Mouse (Mus musculus) forebrain, embryonic 15.5 days (tissue): ENCODE data around the gene Fgd2. TPM values are rescaled to one million over a fixed set of nuclear protein-coding genes. Genes with fewer than 3 reads are reported as not detected.
"Not testable (repeated sequence)": the region's sequence is repeated elsewhere in the genome, so short reads cannot be mapped to it uniquely, and the experiment has no call there.

Experiments used
- ATAC-seq: fragments of 200-750 bp; cut with Nextera tagmentation; replicated peaks from 2 replicates; pipeline ENCODE4 v1.8.0; 2017; ENCODE audit warnings: mild to moderate bottlenecking, moderate TSS enrichment, moderate library complexity
- H3K27ac ChIP-seq: fragments of 300-500 bp; sonication (generic); replicated peaks from 2 replicates; pipeline ENCODE4 v1.5.1; 2015; ENCODE audit warnings: mild to moderate bottlenecking, inconsistent platforms
- H3K27me3 ChIP-seq: fragments of 300-500 bp; sonication (generic); 2 replicates; pipeline ENCODE4 v1.6.1; 2015; ENCODE audit warnings: inconsistent platforms
- H3K36me3 ChIP-seq: fragments of 300-500 bp; sonication (generic); 2 replicates; pipeline ENCODE4 v1.6.1; 2015; ENCODE audit warnings: mild to moderate bottlenecking, inconsistent platforms
- H3K4me1 ChIP-seq: fragments of 300-500 bp; sonication (generic); 2 replicates; pipeline ENCODE4 v1.6.1; 2015; ENCODE audit warnings: inconsistent platforms
- H3K4me2 ChIP-seq: fragments of 300-500 bp; sonication (generic); replicated peaks from 2 replicates; pipeline ENCODE4 v1.6.1; 2015; ENCODE audit warnings: mild to moderate bottlenecking, inconsistent platforms
- H3K4me3 ChIP-seq: fragments of 300-500 bp; sonication (generic); 2 replicates; pipeline ENCODE4 v1.5.1; 2015; ENCODE audit warnings: mild to moderate bottlenecking, inconsistent platforms
- H3K9ac ChIP-seq: fragments of 300-500 bp; sonication (generic); replicated peaks from 2 replicates; pipeline ENCODE4 v1.6.1; 2015; ENCODE audit warnings: mild to moderate bottlenecking, inconsistent platforms
- H3K9me3 ChIP-seq: fragments of 300-500 bp; sonication (generic); 2 replicates; pipeline ENCODE4 v1.6.1; 2016; ENCODE audit warnings: inconsistent platforms
- WGBS: fragments of 180-500 bp; shearing (Covaris S2); methylation state at CpG from one replicate; pipeline ENCODE4 v1.1.7; 2015; ENCODE audit warnings: mixed read lengths; 5-methylcytosine and 5-hydroxymethylcytosine counted together
- polyA plus RNA-seq: library from polyadenylated mRNA; unstranded; fragments of >200 nt; fragmentation: Nextera tagmentation; extraction: Ambion mirVana; gene quantifications from 2 replicates; pipeline ENCODE4 v1.2.1, GENCODE M21; 2015

Fgd2 gene
- 5.5 and 6.0 TPM in 2 replicates for polyA plus RNA-seq

DNA sequence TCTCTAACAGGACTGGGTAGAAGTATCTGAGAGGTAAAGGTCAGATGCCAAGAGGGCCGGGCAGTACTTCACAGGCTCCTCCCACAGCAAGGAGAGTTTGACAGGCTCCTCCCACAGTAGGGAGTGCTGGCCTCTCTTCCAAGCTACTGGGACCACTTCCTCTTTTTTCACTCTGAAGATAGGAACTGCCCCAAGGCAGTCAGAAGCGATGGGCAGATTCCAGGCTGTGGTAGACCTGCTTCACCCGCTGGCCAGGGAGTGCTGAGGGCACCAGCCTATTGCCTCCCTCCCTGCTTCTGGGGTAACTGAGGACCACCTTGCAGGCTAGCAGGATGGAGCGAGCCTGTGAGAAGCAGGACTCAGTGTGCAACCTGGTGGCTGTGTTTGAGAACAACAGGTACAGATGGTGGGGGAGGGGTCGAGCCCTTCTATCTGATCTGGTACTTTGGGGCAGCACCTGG is at the start of gene Fgd2:
TSS of gene Fgd2 (plus strand) at position 154 of the 461 bp plus-strand sequence.
- no peak within 1 kb of the TSS for H3K4me2 ChIP-seq
- no peaks in the 10 kb centered on the region for H3K9me3 ChIP-seq
- no peak within 1 kb of the TSS for H3K4me3 ChIP-seq
- no peaks in the 10 kb centered on the region for H3K27me3 ChIP-seq
- no peaks in the 10 kb centered on the region for H3K36me3 ChIP-seq
- ATAC-seq: no peak
- no peak within 1 kb of the TSS for H3K27ac ChIP-seq
- 28% methylated on average over 5 of the region's 5 CpGs for WGBS
- H3K9ac ChIP-seq: no peak within 1 kb of the TSS
- peaks cover 16% of the 10 kb centered on the region for H3K4me1 ChIP-seq

DNA sequence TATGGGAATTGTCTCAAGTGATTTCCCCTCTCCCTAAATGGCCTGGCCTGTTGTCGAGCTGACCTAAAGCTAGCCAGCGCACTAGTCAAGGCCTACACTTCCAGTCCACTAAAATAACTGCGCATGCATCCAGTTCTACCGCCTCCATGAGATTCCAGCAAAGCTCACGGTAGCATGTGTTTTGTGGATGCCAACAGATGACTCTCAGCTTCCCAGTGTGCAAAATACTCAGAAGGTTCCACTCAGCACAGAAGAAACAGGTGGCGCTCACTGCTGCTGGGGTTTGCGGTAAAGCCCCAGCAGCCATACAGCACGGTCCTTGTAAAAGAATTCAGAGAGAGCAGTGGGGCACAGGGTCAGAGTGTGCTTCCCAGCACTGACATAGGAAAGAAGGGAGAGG is 49.1 kb upstream of the Fgd2 start:
- Histone ChIP-seq H3K27me3 (no peaks in the 10 kb centered on the region), H3K9me3 (no peaks in the 10 kb centered on the region), H3K27ac (no peak overlapping the region), H3K4me1 (no peaks in the 10 kb centered on the region), H3K36me3 (no peaks in the 10 kb centered on the region), H3K4me2 (no peak overlapping the region), H3K4me3 (no peak overlapping the region), H3K9ac (no peak overlapping the region)
- WGBS: 89% methylated on average over 8 of the region's 8 CpGs
- ATAC-seq: no peak

DNA sequence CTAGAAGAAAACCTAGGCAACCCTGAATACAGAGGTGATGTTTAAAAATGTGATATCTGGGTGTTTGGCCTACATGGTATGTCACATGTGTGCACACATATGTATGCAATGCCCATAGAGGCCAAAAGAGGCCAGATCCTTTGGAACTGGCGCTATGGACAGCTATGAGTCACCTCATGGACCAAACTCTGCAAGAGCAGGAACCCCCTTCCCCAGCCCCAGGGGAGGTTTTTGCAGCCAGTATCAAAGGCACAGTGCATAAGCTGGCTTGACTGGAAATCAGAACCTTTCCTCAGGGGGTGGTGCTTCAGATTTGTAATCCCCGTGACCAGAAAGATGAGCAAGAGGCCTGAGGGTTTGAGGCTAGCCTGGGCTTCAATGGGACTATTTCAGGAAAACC is 48.6 kb upstream of the Fgd2 start:
- no peak overlapping the region for H3K4me3 ChIP-seq
- no peak overlapping the region for H3K27ac ChIP-seq
- no peaks in the 10 kb centered on the region for H3K9me3 ChIP-seq
- no peaks in the 10 kb centered on the region for H3K36me3 ChIP-seq
- H3K27me3 ChIP-seq: no peaks in the 10 kb centered on the region
- no peak for ATAC-seq
- no peaks in the 10 kb centered on the region for H3K4me1 ChIP-seq
- no peak overlapping the region for H3K9ac ChIP-seq
- 90% methylated on average over 2 of the region's 2 CpGs for WGBS
- no peak overlapping the region for H3K4me2 ChIP-seq

DNA sequence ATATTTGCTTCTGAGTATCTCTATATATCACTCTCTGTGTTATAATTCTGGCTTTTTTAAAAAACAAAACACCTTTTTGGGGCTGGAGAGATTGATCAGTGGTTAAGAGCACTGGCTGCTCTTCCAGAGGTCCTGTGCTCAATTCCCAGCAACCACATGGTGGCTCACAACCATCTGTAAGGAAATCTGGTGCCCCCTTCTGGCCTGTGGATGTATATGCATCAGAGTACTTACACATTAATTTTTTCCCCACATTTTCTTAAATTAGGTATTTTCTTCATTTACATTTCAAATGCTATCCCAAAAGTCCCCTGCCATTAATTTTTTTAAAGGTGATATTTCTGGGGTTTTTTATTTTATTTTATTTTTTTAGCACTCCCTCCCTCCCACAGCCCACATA is 47.4 kb upstream of the Fgd2 start:
- H3K9me3 ChIP-seq: no peaks in the 10 kb centered on the region
- H3K4me3 ChIP-seq: no peak overlapping the region
- no peaks in the 10 kb centered on the region for H3K4me1 ChIP-seq
- H3K36me3 ChIP-seq: no peaks in the 10 kb centered on the region
- H3K27me3 ChIP-seq: no peaks in the 10 kb centered on the region
- H3K9ac ChIP-seq: no peak overlapping the region
- H3K4me2 ChIP-seq: no peak overlapping the region
- no peak overlapping the region for H3K27ac ChIP-seq
- ATAC-seq: no peak

DNA sequence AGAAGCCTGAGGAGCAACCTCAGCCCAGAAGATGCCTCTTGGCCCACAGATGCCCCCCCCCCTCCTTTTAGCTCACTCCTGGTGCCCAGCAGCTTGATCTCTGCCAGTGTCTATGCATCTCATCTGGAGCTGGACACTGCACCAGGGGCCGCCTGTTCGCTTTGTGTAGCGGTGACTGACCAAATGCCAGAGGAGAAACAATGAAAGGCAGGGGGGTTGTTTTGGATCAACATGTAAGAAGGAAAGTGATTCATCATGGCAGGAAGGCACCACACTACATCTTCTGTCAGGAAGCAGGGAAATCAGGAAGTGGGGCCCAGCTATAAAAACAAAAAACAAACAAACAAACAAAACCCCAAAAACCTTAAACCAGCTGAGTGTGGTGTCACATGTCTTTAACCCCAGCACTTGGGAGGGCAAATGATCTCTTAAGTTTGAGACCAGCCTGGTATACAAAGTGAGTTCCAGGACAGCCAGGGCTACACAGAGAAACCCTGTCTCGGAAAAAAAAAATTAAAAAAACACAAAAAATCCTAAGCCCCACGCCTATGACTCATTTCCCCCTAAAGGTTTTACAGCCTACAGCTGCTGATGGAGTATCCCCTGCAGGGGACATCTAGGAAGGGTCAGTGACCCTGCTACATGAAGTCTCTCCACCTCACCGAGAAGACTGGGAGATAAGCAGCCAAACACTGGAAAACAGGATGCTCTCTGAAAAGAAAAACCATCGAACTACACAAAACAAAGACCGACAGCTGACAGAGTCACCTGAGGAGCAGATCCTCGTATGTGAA is 44.8 kb upstream of the Fgd2 start:
- no peak overlapping the region for H3K27ac ChIP-seq
- 0 out of 2 replicates have a peak, but pooled peaks cover 2% of the 10 kb centered on the region for H3K27me3 ChIP-seq
- 48% methylated on average over 9 of the region's 9 CpGs for WGBS
- no peak overlapping the region for H3K4me2 ChIP-seq
- H3K36me3 ChIP-seq: no peaks in the 10 kb centered on the region
- no peaks in the 10 kb centered on the region for H3K9me3 ChIP-seq
- H3K4me1 ChIP-seq: no peaks in the 10 kb centered on the region
- H3K9ac ChIP-seq: no peak overlapping the region
- no peak overlapping the region for H3K4me3 ChIP-seq
- ATAC-seq: no peak

DNA sequence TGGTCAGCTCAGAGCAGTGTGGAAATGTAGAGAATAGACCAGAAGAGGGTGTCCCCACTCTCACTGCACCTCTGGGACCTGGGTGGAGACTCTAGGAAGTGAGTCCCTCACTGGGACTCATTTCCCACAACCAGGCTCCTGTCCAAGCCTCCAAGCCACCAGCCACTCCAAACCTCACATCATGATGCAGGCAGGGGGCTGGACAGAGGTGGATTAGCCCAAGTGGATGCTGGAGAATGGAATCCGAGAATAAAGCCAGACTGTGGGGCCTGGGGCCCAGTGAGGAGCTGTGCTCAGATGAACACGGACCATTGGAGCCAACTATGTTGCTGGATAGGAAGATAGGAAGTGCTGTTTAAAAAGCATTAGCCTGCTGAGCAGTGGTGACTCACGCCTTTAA is 43.8 kb upstream of the Fgd2 start:
- no peaks in the 10 kb centered on the region for H3K4me1 ChIP-seq
- H3K4me2 ChIP-seq: no peak overlapping the region
- H3K27ac ChIP-seq: no peak overlapping the region
- no peaks in the 10 kb centered on the region for H3K36me3 ChIP-seq
- H3K4me3 ChIP-seq: no peak overlapping the region
- H3K27me3 ChIP-seq: 0 out of 2 replicates have a peak, but pooled peaks cover 12% of the 10 kb centered on the region
- no peak for ATAC-seq
- H3K9me3 ChIP-seq: no peaks in the 10 kb centered on the region
- no peak overlapping the region for H3K9ac ChIP-seq
- 56% methylated on average over 3 of the region's 3 CpGs for WGBS

DNA sequence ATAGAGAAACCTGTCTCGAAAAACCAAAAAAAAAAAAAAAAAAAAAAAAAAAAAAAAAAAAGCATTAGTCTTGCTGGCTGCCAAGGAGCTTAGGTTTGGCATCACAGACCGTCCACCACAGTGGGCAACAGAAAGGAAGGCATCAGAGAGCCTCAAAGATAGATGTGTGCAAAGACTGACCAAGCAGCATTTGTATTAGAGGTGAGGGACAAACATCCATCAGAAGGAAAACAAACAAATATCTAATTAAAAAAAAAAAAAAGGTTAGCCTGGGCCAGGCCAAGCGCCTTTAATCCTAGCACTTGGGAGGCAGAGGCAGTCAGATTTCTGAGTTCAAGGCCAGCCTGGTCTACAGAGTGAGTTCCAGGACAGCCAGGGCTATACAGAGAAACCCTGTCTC is 43.3 kb upstream of the Fgd2 start, which contains the start of gene Pi16:
TSS of gene Pi16 (plus strand) at position 301 of the 400 bp plus-strand sequence.
- H3K4me3 ChIP-seq, H3K27ac ChIP-seq, ATAC-seq, H3K9ac ChIP-seq, H3K4me1 ChIP-seq, H3K9me3 ChIP-seq, H3K4me2 ChIP-seq, H3K36me3 ChIP-seq: not testable (repeated sequence)
- 90% methylated on average over 3 of the region's 3 CpGs for WGBS
- peaks cover 17% of the 10 kb centered on the region; the same call in 1 of the 2 replicates for H3K27me3 ChIP-seq

DNA sequence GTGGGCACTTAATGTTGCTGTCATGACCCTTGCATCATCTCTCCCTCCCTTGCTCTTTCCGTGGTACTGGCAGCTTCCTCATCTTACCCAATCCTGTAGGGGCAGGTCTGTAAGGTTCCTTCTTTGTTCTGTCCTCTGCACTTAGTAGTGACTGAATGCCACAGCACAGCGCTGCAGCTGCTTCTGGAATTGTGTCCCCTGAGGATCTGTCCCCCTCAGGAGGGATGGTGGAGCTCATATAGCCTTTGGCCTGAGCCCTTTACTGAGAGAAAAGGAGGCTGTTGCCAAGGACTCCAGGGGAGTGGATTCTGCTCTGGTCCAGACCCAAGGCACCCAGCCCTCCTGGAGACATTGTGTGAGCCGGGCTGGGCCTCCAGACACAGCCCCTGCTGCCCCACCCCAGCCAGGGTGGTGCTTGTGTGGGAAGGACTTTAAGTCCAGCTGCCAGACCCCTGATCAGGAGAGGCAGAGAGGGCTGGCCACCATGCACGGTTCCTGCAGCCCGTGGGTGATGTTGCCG is 41.9 kb upstream of the Fgd2 start:
- Histone ChIP-seq H3K36me3 (no peaks in the 10 kb centered on the region), H3K27ac (no peak overlapping the region), H3K4me1 (peaks cover 6% of the 10 kb centered on the region; the same call in 1 of the 2 replicates), H3K27me3 (peaks cover 20% of the 10 kb centered on the region; the same call in 1 of the 2 replicates), H3K9me3 (no peaks in the 10 kb centered on the region), H3K4me2 (no peak overlapping the region), H3K9ac (no peak overlapping the region), H3K4me3 (no peak overlapping the region)
- 37% methylated on average over 6 of the region's 6 CpGs for WGBS
- ATAC-seq: no peak

DNA sequence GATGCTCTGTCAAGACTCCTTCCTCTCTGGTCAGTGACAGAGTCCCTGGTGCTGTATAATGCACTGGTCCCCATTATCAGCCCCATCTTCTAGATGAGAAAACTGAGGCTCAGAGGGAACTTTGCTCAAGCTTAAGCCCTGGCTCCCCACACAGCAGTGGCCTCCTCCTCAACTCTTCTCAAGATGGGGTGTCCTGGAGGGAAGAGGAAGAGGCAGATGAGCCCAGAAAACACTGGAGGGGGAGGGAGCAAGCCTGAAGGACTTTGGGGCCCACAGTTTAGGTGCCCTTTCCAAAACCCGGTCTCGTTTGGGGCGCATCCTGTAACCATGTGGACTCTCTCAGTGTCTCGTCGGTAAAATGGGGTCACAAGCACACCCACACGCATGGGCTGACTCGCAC is 41.2 kb upstream of the Fgd2 start:
- Histone ChIP-seq H3K4me1 (peaks cover 6% of the 10 kb centered on the region; the same call in 1 of the 2 replicates), H3K9me3 (no peaks in the 10 kb centered on the region), H3K27me3 (peaks cover 20% of the 10 kb centered on the region; the same call in 1 of the 2 replicates), H3K4me2 (no peak overlapping the region), H3K27ac (no peak overlapping the region), H3K9ac (no peak overlapping the region), H3K4me3 (no peak overlapping the region), H3K36me3 (no peaks in the 10 kb centered on the region)
- no peak for ATAC-seq
- 91% methylated on average over 7 of the region's 7 CpGs for WGBS

DNA sequence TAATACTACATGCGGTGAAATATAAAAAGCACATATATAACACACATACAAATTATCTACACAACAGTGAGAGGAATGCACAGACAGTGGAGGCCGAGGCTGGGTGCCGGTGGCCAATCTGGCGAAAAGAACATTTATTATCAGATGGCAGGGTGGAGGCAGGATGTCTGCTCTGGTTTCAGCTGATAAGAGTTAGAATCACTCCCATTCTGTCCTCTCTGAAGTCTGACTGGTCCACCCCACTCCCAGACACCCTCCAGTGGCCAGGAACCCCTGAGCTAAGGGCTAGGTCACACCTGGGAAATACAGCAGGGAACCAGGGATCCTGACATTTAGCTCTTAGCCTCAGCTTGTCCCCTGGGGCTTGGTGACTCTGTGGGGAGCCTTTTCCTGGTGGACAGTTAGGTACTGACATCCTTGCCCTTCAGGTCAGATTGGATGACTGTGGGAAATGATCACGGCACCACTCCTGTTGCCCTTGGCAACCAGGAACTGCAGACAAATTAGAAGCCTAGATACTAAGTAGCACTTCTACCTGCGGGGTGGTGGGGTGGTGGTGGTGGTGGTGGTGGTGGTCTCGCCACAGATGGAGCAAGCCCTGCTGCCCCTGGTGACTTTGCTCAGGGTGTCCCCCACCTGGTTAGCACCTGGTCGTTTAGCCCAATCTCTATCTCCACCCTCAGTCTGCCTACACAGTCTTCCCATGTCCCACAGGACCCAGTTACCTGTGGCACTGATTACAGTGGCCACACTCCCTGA is 40.7 kb upstream of the Fgd2 start:
- H3K4me2 ChIP-seq: no peak overlapping the region
- no peak for ATAC-seq
- no peaks in the 10 kb centered on the region for H3K36me3 ChIP-seq
- 78% methylated on average over 8 of the region's 8 CpGs for WGBS
- H3K9ac ChIP-seq: no peak overlapping the region
- H3K27me3 ChIP-seq: peaks cover 20% of the 10 kb centered on the region; the same call in 1 of the 2 replicates
- no peaks in the 10 kb centered on the region for H3K9me3 ChIP-seq
- H3K4me3 ChIP-seq: no peak overlapping the region
- peaks cover 6% of the 10 kb centered on the region; the same call in 1 of the 2 replicates for H3K4me1 ChIP-seq
- no peak overlapping the region for H3K27ac ChIP-seq

DNA sequence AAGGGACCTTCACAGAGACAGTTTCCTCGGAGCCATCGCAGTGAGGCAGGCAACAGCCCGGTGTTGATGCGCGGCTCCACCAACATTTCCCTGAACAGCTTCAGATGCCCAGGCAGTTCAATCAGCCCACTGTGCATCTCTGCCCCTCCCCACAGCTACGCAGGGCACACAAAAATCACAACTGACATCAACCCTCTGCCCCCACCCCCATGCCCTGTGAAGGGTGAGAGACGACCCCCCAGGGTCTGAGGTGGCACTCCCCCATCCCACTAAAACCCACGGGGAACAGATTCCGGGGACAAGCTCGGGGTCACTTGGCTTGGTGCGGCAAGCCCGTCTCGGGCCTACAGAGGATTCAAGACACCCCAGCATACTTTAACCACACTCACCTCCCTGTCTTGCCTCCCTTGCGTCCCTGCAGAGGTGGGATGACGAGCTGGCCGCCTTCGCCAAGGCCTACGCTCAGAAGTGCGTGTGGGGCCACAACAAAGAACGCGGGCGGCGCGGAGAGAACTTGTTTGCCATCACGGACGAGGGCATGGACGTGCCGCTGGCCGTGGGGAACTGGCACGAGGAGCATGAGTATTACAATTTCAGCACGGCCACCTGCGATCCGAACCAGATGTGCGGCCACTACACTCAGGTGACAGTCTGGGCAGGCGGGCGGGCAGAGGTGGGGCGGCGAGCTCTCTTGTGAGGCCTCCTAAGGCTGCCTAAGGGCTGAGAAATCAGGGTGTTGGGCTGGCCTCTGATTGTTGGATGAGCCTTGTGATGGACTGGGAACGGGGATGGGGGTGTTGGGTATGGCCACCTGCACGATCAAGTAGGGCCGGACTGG is 38.7 kb upstream of the Fgd2 start:
- whole genome bisulfite sequencing: 22% methylated on average over 41 of the region's 41 CpGs
- Histone ChIP-seq H3K27me3 (peaks cover 20% of the 10 kb centered on the region; the same call in 1 of the 2 replicates), H3K4me3 (no peak overlapping the region), H3K9me3 (no peaks in the 10 kb centered on the region), H3K4me1 (peaks cover 18% of the 10 kb centered on the region), H3K36me3 (no peaks in the 10 kb centered on the region), H3K27ac (no peak overlapping the region), H3K4me2 (no peak overlapping the region), H3K9ac (no peak overlapping the region)
- no peak for ATAC-seq
